ENCODE assay signal across 21 mouse cellular contexts in genomic region chr2:132307213-132307843, GRCm38 (mm10). TPM values are rescaled to one million over a fixed set of nuclear protein-coding genes. Genes with fewer than 3 reads are reported as not detected.
DNase-seq lines count a peak whose midpoint lies in the region; TF ChIP-seq lines count a peak whose summit lies in the region.
"Had no signal": no experiment of that assay in that cellular context is flagged by ENCODE, and none has a peak within 500 bp of the region (broad histone marks: within the 10 kb centered on the region; RNA-seq: fewer than 3 reads in every experiment).

No protein-coding gene starts in this region.

- no peak overlapping the region for H3K4me3 ChIP-seq in heart, adult 2 months
- H3K4me3 ChIP-seq: forebrain, embryonic 10.5 days; hindbrain, embryonic 10.5 days; intestine, embryonic 15.5 days; myocyte; neural tube, embryonic 13.5 days had no signal

- TF ChIP-seq CTCF in heart, adult 2 months (IDR thresholded peaks at IDR 0.05) = peak; percentile 52

- H3K36me3 ChIP-seq in heart, adult 2 months (ENCODE audit: control insufficient read depth, insufficient read depth, low read length) = no peaks in the 10 kb centered on the region

- peak; percentile 53 for DNase-seq in cerebellum, adult 11 months
- DNase-seq in cerebellum, postnatal 4 days (ENCODE audit: low spot score in 2 of 2) = no peak
- DNase-seq in heart, adult 2 months = no peak
- no peak for DNase-seq in heart, postnatal 36 days
- DNase-seq in cerebellum, adult 11-12 months = peak; percentile 74
- DNase-seq in cerebellum, postnatal 25 days = peak; percentile 77
- no peak for DNase-seq in c-Kit-positive CD71-positive TER-119-positive erythroid progenitor cells, embryonic 14.5 days (ENCODE audit: low spot score)
- DNase-seq in left cerebral cortex, adult 9 months (ENCODE audit: low spot score in 2 of 2) = no peak
- DNase-seq: adrenal gland, postnatal 14 days; kidney, adult 8-10 months; lung, embryonic 14.5 days; retina, postnatal 1 day; right cerebral cortex, postnatal 25 days; thymus, adult 18-20 months; thymus, postnatal 36 days had no signal

- H3K79me2 ChIP-seq in heart, adult 2 months (replicated peaks; ENCODE audit: control insufficient read depth, insufficient read depth, low read length) = no peaks in the 10 kb centered on the region

- no peak for TF ChIP-seq POLR2A in heart, adult 2 months (IDR thresholded peaks at IDR 0.05; ENCODE audit: insufficient read depth, low read depth, low read length)

- H3K9ac ChIP-seq in heart, adult 2 months (ENCODE audit: low read depth, low read length) = no peak overlapping the region
- H3K9ac ChIP-seq: intestine, embryonic 15.5 days; liver, embryonic 14.5 days; lung, embryonic 14.5 days; neural tube, embryonic 13.5 days had no signal

- no peaks in the 10 kb centered on the region for H3K27me3 ChIP-seq in heart, adult 2 months (ENCODE audit: control insufficient read depth, insufficient read depth, low read length)
- H3K27me3 ChIP-seq: intestine, embryonic 15.5 days; neural tube, embryonic 13.5 days had no signal

- H3K4me1 ChIP-seq in heart, adult 2 months (ENCODE audit: control insufficient read depth, insufficient read depth, low read length) = no peaks in the 10 kb centered on the region; the same call in 1 of the 2 replicates
- H3K4me1 ChIP-seq: forebrain, embryonic 10.5 days; hindbrain, embryonic 10.5 days; intestine, embryonic 15.5 days; neural tube, embryonic 13.5 days had no signal

- WGBS in heart, adult 2 months = 91% methylated on average over 11 of the region's 11 CpGs

- TF ChIP-seq EP300 in heart, adult 2 months (IDR thresholded peaks at IDR 0.05; ENCODE audit: insufficient read depth, low read depth, low read length) = no peak

- intact Hi-C loops in heart, adult 2 months (cut with DNase I) = loop anchor here (2.0 kb wide), 1 partner anchor 45 kb away; the partner anchor contains the start of gene Cds2
- intact Hi-C loops in heart, postnatal 36 days (cut with DNase I) = loop anchor here (2.0 kb wide), 1 partner anchor 45 kb away; the partner anchor contains the start of gene Cds2

- H3K27ac ChIP-seq in heart, adult 2 months = no peak overlapping the region
- H3K27ac ChIP-seq: forebrain, embryonic 10.5 days; hindbrain, embryonic 10.5 days; intestine, embryonic 15.5 days; liver, embryonic 14.5 days; neural tube, embryonic 13.5 days had no signal

RNA-seq across cellular contexts. Expression of gene Cds2, which starts 44.4 kb away (rescaled TPM):
- total RNA-seq in heart, adult 2 months (2021) = 10 to 100 TPM; 75.4 to 90.4 TPM
- 48.0 and 85.1 TPM in 2 replicates for polyA plus RNA-seq in heart, adult 2 months (2012; rRNA removed)
- total RNA-seq in heart, postnatal 36 days (2021) = 10 to 100 TPM; 80.8 to 84.3 TPM

RNA-seq across cellular contexts. Expression of gene Pcna, which starts 54.2 kb away (rescaled TPM):
- 10 to 100 TPM; 36.5 to 39.9 TPM for total RNA-seq in heart, adult 2 months (2021)
- 25.9 and 35.8 TPM in 2 replicates for polyA plus RNA-seq in heart, adult 2 months (2012; rRNA removed)
- total RNA-seq in heart, postnatal 36 days (2021) = 10 to 100 TPM; 35.1 to 43.6 TPM

RNA-seq across cellular contexts. Expression of gene Tmem230, which starts 59.7 kb away (rescaled TPM):
- total RNA-seq in heart, adult 2 months (2021) = 10 to 100 TPM; 23.1 to 23.3 TPM
- 28.0 and 43.2 TPM in 2 replicates for polyA plus RNA-seq in heart, adult 2 months (2012; rRNA removed)
- 10 to 100 TPM; 23.6 to 26.1 TPM for total RNA-seq in heart, postnatal 36 days (2021)

Comparison
In these comparisons a context has a peak if more than half of its experiments do, and no peak if none do; other contexts are left out.
1. DNase-seq: peak in cerebellum, adult 11 months (single experiment), cerebellum, adult 11-12 months (single experiment) and cerebellum, postnatal 25 days (2 of 2); none in cerebellum, postnatal 4 days (0 of 2), heart, adult 2 months (0 of 2), heart, postnatal 36 days (0 of 2), c-Kit-positive CD71-positive TER-119-positive erythroid progenitor cells, embryonic 14.5 days (single experiment) and left cerebral cortex, adult 9 months (0 of 2).